Mouse (Mus musculus) spleen, postnatal 10 days (tissue): ENCODE results near the gene Enox1.

Source experiments
- DNase-seq, 2 experiments: peaks; one replicate each; pipeline ENCODE4 v3.0.0; 2021 to 2022; ENCODE audit warnings: low spot score in 2 of 2

Enox1 gene

DNA sequence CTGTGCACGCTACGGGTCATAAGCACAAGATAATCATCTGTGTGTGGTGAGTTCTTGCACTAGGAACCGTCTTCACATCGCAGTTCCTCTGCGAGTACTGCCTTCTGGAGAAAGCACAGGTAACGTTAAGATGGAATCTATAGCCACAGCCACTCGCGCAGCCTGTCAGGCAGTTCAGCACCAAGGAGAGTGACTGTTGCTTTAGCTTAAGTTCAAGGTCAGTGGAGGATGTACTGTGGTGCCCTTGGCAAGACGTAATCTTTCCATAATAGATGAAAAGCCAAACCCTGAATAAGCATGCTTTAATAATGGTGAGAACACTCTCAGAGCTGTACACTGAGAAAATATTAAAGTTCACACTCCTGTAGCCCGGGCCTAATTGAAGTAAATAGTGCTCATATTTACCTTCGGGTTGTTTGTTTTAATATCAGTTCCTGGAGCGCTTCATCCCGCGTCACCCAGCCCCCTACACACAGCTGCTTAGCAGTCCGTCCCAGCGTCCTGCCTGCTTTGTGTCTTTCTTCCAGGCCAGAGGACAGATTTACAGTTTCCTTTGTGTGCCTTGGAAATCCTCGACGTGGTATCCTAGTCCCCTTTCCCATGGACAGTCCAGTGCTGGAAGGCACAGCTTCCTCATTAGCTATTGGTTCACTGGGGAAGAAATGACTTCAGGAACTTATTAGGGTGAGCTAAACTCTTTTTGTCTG is 38.9 kb downstream of the Enox1 start:
- no peak for DNase-seq

DNA sequence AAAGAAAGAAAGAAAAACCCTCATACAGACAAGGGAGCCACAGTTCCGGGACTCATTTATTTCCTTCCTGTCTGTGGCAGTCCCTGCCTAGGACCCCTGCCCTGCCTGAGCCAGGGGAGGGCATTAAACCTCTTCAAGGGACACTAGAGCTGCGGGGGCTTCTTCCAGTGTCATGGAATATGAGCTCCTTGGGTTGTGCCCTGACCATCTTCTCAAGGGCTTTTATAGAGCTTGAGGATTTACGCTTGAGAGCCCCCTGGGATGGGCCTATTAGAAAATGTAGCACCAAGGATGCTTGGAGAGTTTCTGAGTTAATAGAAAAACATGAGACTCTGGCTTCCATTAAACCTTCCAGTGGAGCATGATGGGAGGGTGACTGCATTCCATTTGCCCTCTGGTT is 39.7 kb downstream of the Enox1 start:
- DNase-seq, result no peak

DNA sequence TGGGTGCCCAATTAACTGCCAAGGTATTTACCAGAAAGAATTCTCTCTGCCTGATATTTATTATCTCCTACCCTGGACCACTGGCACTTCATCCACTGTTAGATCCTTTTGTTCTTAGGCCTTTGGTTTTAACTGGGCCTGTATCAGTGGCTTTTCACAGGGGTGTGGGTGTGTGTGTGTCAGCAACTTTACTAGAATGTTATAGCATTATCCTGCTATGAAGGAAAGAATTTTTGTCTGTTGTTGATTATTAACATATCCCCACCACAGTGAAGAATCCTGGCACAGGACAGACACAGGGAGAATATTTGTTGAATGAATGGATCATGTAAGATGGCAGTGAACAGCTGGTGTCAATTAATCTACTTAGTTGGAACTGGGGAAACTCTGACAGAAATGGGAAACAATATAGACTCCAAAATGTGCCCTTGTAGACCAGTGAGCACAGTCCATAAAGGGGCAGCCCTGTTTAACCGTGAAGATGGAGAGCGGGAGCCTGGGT is 40.9 kb downstream of the Enox1 start:
- DNase-seq, result no peak

DNA sequence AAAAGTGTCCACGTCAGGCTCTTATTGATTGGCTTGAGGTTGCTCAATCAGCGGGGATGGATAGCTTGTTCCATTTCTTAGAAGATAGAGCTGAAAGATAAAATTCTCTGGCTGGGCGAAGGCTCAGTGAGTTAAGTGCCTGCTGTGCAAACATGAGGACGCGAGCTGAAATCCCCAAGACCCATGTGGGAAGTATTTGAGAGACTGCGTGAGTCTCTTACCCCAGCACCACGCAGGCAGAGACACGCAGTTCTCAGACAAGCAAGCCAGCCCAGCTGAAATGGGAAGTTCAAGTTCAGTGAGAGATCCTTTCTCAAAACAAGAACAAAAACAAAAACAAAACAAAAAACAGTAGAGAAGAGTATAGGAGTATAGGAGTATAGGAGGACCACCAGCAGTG is 54.3 kb downstream of the Enox1 start:
- no peak for DNase-seq

DNA sequence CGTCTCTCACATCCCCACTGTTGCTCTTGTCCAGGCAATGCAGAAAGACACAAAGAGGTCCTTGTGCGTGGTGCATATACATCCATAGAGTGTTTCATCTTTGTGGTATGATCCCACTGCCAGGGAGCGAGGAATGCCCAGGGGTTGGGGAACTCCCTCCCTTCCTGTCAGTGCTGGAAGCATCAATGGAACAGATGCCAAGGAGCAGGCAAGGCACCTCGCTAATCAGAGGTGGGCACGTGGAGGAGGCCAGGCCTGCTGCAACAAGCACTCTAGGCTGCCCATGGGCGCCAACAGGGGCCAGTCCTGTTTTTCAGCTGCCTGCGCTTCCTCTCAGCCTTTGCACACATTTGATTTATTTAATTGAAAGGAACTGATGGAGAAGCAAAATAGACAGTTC is 56.6 kb downstream of the Enox1 start:
- no peak for DNase-seq

DNA sequence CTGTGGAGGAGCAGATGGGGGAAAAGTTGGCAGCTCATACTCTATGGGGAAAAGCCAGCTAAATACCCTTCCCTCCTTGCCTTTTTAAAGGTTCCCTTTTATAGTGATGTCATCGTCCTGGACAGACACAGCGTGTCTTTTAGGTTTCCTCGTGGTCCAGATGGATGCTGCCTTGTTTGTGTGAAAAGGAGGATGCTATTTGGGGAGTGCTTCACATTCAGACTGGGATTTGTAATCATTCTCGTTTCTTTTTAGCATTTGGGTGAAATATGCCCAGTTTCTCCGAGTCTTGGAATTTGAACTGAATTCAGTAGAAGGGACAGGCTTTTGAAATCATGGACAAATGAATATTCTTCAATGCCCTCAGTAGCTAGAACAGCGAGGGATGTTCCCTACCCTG is 58.3 kb downstream of the Enox1 start:
- no peak for DNase-seq

DNA sequence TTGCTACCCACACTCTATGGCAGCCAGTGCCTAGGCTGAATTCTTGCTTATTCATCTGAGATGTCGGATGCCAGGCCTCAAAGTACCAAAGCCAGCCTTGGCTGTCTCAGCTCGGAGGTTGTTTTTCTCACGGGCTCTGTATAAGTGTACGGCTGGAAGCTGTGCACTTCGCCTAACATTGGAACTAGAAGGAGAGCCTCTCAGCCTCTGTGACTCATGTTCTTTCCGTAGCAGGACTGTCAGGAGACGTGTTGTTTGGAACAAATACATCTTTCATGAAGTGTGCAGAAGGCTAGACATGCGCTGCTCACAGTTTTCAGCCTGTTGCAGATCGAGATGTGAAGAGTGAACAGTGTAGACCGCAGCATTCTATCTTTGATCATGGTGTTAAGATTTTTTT is 68.8 kb downstream of the Enox1 start:
- DNase-seq, result no peak

DNA sequence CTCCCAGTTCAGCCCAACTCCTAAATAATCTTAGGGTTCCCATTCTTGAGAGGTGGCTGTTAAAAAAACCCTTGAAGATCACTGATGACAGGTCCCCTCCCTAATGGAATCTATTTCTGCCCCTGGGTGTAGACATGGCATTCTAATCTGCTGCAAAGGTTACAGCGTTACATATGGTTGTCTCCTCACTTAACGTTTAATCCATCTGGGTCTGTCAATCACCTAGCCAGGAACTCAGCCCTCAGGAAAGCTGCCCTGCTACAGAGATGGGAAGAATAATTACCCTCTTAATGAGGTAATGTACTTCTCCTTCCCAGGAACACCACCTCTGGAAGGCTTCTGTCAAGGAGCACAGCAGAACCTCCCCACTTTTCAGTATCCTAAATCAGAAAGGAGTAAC is 82.2 kb downstream of the Enox1 start:
- no peak for DNase-seq

GRCm38 (mm10) chr14:77239360-77239759 is 82.8 kb downstream of the Enox1 start:
- DNase-seq, result no peak

DNA sequence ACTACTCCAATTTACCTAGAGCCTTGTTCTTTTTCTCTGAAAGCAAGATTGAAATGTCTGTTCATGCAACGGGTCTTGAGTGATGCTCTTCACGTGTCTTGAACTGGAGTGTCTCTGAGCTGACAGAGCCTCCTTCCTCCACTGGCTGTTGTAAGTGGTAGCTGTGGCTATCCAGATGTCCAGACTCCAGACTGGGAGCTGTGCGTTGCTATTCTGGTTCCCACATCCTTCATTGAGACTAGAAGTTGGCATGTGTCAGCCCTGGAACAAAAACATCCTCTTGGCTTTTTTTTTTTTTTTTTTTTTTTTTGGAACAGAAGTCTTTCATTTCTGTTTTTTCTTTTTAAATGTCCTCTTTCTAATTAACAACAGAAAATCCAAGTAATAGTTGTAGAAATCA is 90.4 kb downstream of the Enox1 start:
- no peak for DNase-seq

DNA sequence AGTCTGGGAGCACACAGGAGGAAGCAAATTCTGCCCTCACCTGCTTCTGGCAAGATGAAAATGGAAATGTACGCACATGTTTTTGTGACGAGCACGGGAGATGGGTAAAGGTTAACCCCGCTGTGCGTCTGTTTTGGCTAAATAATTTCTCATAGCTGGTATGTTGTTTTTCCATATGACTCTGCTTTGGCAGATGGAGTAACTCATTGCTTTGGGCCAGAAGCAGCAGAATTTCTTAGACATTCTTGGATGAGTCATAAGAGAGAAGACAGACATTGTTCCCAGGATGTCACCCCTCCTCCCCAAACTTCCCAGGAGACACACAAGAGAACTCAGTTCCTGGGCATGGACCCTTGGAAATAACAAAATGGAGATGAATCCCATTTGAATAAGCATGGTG is 91.9 kb downstream of the Enox1 start:
- DNase-seq, result no peak

- no peak for DNase-seq
These were observed 92.4 kb downstream of the Enox1 start for GRCm38 (mm10) chr14:77248946-77249345.

DNA sequence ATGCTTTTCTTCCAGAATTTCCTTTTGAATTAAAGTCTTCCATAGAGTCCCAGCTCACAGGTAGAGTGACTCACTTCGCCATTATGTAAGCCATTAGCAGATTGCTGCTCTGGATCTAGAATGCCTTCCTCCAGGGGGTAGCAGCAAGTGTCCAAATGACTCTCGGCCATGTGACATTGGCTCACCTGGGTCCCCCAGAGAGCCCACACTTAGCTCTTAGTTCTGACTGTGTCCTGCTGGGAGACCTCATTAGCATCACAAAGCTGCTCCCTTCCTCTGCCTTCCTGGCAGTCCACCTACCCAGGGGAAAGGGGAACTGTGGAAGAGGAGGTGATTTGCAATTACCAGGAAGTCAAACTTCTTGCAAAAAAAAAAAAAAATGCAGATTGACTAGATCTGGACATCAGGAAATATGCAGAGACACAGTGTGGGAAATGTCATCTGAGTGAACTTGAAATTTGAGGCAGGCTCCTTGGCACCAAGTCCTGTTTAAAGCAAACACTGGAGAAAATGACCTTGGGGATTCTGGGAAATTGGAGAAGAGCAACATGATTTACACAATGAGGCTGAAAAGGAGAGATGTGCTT is 94.2 kb downstream of the Enox1 start:
- DNase-seq, result no peak

DNA sequence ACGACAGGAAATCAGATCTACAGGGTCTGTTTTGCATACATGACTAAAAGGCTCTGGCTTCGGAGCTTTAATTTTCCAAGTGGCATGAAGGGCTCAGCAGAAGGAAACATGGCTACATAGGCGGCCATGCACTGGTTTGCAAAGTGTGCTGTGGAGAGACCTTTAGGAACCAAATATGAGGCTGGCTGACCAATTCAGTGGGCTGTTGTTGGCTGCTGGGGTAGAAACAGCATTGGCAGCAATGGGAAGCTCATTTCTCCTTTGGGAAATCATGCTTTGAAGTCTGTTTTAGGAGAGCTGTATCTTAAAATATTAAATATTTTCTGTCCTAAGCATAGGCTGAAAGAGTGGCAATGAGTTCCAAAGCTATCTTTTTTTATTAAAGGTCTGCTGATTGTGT is 98.6 kb downstream of the Enox1 start:
- no peak for DNase-seq

DNA sequence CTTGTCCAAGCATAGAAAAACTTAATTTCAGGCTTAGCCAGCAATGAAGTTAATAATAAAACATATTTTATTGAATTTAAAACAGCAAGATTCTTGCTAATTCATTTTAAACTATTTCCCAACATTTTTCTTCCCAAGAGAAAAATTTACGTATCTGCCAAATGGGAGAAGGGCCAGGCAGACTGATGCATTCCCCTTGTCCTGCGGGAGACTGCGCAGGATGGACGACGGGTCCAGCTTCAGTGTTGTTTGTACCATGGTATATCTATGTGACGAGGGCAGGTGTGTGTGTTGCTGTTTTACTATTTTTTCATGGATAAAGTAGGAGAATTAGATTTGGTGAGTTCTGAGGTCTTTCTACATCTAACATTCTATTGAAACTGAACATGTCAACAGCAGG is 99.1 kb downstream of the Enox1 start:
- no peak for DNase-seq

DNA sequence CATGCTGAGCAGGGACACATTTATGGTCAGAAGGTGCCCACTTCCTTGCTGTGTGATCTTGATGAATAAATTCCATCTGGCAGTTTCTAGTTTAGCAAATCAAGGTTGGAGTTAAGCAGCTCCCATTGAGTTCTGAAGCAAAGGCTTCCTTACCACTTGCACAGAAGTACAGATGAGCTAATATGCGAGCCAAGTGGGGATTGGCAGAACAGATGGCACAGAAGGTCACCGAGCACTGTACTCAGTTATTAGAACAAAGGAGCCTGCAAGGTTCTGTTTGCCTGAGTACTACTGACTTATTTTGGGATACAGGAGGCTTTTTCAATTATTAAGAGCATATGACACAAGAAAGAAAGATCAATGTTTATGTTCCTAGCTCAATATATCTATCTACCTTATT is 100.4 kb downstream of the Enox1 start:
- DNase-seq, result no peak

GRCm38 (mm10) chr14:77257461-77257860 is 100.9 kb downstream of the Enox1 start:
- DNase-seq, result no peak

DNA sequence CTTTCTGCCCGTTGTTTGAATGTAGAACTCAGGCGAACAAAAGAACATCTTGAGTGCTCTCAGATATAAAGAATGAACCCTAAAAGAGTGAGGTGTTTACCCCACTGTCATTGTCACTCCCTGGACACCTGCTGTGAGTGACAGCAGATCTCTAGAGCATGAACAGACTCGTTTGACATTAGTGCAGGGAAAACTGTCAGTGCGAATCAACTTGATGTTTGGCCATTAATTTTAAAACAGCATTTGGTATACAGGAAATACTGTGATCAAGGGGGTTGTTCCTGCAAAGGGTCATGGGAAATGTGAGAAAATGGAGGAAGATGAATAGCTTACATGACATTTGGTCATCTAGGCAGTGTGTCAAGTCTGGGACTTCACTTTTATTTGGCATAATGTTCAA is 101.6 kb downstream of the Enox1 start:
- DNase-seq, result no peak

GRCm38 (mm10) chr14:77259686-77260085 is 103.1 kb downstream of the Enox1 start:
- no peak for DNase-seq

DNA sequence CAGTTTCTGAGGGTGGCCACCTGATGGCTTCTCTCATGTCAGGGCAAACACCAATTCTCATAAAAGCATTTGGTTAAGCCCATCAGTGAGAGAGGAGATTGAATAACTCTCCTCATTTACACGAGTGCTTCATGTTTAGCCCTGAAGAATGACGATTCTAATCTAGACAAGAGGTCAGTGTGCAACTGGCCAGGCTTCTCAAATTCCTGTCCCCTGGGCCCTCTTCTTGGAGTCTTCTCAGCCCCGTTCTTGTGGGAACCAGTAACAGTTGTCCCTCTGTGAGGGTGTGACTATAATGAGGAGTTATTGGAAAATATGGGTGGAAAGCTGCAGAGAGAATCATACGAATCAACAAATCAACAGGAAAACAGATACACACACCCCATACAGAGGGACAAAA is 103.5 kb downstream of the Enox1 start:
- no peak for DNase-seq

DNA sequence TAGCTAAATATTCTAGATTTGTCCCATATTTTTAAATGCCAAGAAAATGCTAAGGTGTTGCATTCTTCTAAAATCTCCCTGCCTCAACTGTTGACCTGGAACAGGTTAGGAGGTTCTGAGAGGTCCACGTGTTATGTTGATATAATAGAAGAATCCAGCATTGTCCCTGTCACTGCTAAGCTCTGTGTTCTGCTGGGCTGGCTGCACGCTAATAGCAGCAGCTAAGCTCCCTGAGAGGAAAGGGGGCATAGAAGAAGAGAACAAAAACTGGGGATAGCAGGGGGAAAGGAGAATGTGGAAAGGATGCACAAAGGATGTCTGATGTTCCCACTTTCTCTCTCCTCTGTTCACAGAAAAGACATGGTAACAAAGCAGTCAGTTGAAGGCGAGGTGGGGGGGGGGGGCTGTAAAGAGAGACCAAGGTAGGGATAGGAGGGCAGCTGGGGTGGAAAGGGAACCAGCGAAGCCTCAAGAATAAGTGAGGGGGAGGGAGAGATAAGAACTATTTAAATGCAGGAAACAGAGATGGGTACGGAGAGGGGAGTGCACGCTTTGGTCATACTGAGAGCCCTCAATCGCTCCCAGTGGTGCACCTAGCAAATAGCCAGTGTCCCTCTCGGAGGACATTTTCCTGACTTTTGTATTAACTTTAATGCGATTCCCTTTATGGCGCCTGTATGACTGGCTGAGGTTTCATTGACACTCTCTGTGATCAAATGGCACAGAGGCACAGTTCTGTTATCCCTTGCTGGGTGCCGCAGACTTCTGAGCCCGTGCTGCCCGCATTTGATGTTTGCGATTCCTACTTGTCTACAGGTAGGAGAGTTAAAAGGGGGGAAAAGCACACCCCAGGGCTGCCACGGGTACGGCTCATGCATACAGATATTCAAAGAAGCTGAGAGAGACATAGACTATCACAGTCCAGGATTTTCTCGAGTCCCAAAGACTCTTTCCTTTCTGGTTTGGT is 110.5 kb downstream of the Enox1 start:
- no peak for DNase-seq

- DNase-seq, result no peak
These were observed 115.8 kb downstream of the Enox1 start for GRCm38 (mm10) chr14:77272248-77272930.
